Mouse (Mus musculus): ENCODE results near the gene Mapk8ip1.

DNA sequence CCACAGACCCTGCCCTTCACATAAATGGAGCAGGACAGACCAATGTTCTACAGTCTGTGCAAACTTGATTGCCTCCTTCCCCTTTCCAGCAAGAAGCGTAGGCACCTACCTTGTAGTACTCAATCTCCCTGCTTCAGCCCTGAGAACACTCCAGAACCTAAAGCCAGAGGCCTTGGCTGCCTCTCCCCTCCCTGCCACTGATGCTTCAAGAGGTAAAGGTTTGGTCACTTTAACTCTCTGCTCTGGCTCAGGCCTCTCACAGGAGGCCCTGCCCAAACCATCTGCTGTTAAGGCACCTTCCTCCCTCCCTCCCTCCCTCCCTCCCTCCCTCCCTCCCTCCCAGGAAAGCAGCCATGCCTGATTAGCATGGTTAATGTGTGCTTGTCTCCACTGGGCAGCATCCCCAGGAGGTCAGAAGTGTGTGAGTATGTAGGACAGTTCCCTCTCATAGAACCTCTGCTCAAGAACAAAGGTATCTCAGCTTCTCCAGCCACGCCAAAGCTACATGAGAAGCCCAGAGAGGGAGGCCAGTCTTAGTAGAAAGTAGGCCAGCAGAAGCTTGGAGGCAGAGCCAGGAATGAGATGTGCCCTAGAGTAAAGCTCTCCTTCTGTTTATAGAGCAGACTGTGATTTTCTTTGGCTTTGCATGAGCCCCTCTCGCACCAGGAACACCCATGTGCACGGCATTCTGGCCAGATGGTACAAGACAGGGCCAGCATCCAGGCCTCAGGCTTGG, 1.7 kb upstream of the Mapk8ip1 start:
- TF ChIP-seq GATA1 (IDR thresholded peaks at IDR 0.05; ENCODE audit: borderline replicate concordance, low read length) (no peak), TAL1 (conservative IDR thresholded peaks at IDR 0.05; ENCODE audit: low read depth, low read length) (no peak), CTCF (IDR thresholded peaks at IDR 0.05; ENCODE audit: low read depth, low read length) (no peak)
